Mouse (Mus musculus) ES-Bruce4 (cell line): ENCODE results near the gene Cdc42ep1. TPM values are rescaled to one million over a fixed set of nuclear protein-coding genes. Genes with fewer than 3 reads are reported as not detected.
"Not testable (repeated sequence)": the region's sequence is repeated elsewhere in the genome, so short reads cannot be mapped to it uniquely, and the experiment has no call there.

Experiments used
- H3K27ac ChIP-seq: 2 replicates; pipeline ENCODE4 v1.5.1; 2012; ENCODE audit warnings: low read length, inconsistent platforms; ENCODE audit not compliant: insufficient read depth
- H3K27me3 ChIP-seq: 2 replicates; pipeline ENCODE4 v1.6.1; 2012; ENCODE audit warnings: mild to moderate bottlenecking, low read length, inconsistent platforms; ENCODE audit not compliant: control insufficient read depth, poor library complexity, insufficient read depth, severe bottlenecking
- H3K36me3 ChIP-seq: 2 replicates; pipeline ENCODE4 v1.6.1; 2012; ENCODE audit warnings: inconsistent platforms, mild to moderate bottlenecking, low read length, moderate library complexity; ENCODE audit not compliant: control insufficient read depth, poor library complexity, insufficient read depth, severe bottlenecking
- H3K4me1 ChIP-seq: one replicate; pipeline ENCODE4 v1.8.1; 2011; ENCODE audit warnings: low read length; ENCODE audit not compliant: control insufficient read depth, insufficient read depth
- H3K4me3 ChIP-seq: 2 replicates; pipeline ENCODE4 v1.5.1; 2011; ENCODE audit warnings: low read depth, mild to moderate bottlenecking, low read length
- H3K9ac ChIP-seq: 2 replicates; pipeline ENCODE4 v1.6.1; 2012; ENCODE audit warnings: low read depth, mild to moderate bottlenecking, inconsistent platforms; ENCODE audit not compliant: poor library complexity, severe bottlenecking
- H3K9me3 ChIP-seq: replicated peaks from 2 replicates; pipeline ENCODE4 v1.6.1; 2012; ENCODE audit warnings: mild to moderate bottlenecking, low read length, inconsistent platforms; ENCODE audit not compliant: control insufficient read depth, poor library complexity, insufficient read depth, severe bottlenecking
- CTCF ChIP-seq: IDR thresholded peaks from one replicate; pipeline ENCODE4 v1.8.1; 2011; ENCODE audit warnings: low read depth, low read length
- EP300 ChIP-seq: IDR thresholded peaks from 2 replicates; pipeline ENCODE4 v1.6.1; 2011; ENCODE audit warnings: low read depth, low read length; ENCODE audit not compliant: insufficient read depth
- POLR2A ChIP-seq: IDR thresholded peaks from one replicate; pipeline ENCODE4 v1.8.1; 2011; ENCODE audit warnings: low read length; ENCODE audit not compliant: insufficient read depth
- polyA plus RNA-seq: library from polyadenylated mRNA; stranded (reverse); fragments of >200 nt; gene quantifications from 2 replicates; pipeline ENCODE4 v1.2.4, GENCODE M21; 2011; ENCODE audit warnings: low read depth; ENCODE audit not compliant: missing spikeins, insufficient read depth, insufficient read length

Gene Cdc42ep1
- polyA plus RNA-seq, 1 experiment = 9.2 TPM

- H3K4me3 ChIP-seq = peak overlapping the region; percentile 85
- 0 out of 2 replicates have a peak, but pooled peaks cover 5% of the 10 kb centered on the region for H3K27me3 ChIP-seq
- H3K9ac ChIP-seq = peak overlapping the region; percentile 82; the same call in 1 of the 2 replicates
- 0 out of 2 replicates have a peak overlapping the region, but pooled peaks have one; percentile 4 for H3K27ac ChIP-seq
- H3K9me3 ChIP-seq = no peaks in the 10 kb centered on the region
- TF ChIP-seq EP300 (no peak), CTCF (peak; percentile 30), POLR2A (no peak)
- H3K36me3 ChIP-seq = no peaks in the 10 kb centered on the region
- H3K4me1 ChIP-seq = peaks cover 7% of the 10 kb centered on the region
Observed at GRCm38 (mm10) chr15:78843581-78844469, 1.4 kb downstream of the Cdc42ep1 start.

GRCm38 (mm10) chr15:78844791-78845190 lies 2.4 kb downstream of the Cdc42ep1 start:
- Histone ChIP-seq H3K27ac (0 out of 2 replicates have a peak overlapping the region, but pooled peaks have one; percentile 4), H3K9me3 (no peaks in the 10 kb centered on the region), H3K4me1 (peaks cover 7% of the 10 kb centered on the region), H3K36me3 (no peaks in the 10 kb centered on the region), H3K4me3 (no peak overlapping the region), H3K27me3 (0 out of 2 replicates have a peak, but pooled peaks cover 5% of the 10 kb centered on the region), H3K9ac (no peak overlapping the region)
- TF ChIP-seq POLR2A (no peak), EP300 (peak; percentile 54; the same call in 1 of the 2 replicates), CTCF (no peak)

DNA sequence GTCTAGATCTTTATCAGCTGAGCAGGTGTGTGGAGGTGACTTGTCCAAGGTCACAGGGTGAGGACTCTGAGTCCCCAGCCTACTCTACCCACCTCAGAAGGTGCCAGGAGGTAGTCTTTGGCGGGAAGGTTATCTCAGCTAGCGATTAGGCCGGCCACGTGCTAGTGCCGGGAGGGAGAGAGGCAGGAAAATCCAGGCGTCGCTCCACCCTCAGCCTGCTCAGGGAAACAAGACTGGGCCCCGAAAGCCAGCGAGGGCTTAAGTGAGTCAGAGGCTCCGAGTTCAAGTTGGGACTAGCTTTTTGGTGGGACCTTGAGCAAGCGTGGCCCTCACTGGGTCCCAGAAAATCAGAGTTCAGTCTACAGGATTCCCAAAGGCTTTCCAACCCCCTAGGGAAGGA lies 2.9 kb downstream of the Cdc42ep1 start:
- Histone ChIP-seq H3K4me3 (no peak overlapping the region), H3K36me3 (no peaks in the 10 kb centered on the region), H3K27ac (peak overlapping the region; percentile 36), H3K9ac (peak overlapping the region; percentile 37), H3K9me3 (no peaks in the 10 kb centered on the region), H3K4me1 (peaks cover 7% of the 10 kb centered on the region), H3K27me3 (0 out of 2 replicates have a peak, but pooled peaks cover 5% of the 10 kb centered on the region)
- no peak; the same call in 1 of the 2 replicates for TF ChIP-seq EP300
- no peak for TF ChIP-seq POLR2A
- TF ChIP-seq CTCF = no peak

GRCm38 (mm10) chr15:78845867-78846266 lies 3.4 kb downstream of the Cdc42ep1 start:
- Histone ChIP-seq H3K9me3 (no peaks in the 10 kb centered on the region), H3K4me1 (peaks cover 8% of the 10 kb centered on the region), H3K36me3 (no peaks in the 10 kb centered on the region), H3K4me3 (no peak overlapping the region), H3K27ac (peak overlapping the region; percentile 36), H3K9ac (peak overlapping the region; percentile 37), H3K27me3 (0 out of 2 replicates have a peak, but pooled peaks cover 5% of the 10 kb centered on the region)
- TF ChIP-seq EP300 (no peak), POLR2A (no peak), CTCF (no peak)

DNA sequence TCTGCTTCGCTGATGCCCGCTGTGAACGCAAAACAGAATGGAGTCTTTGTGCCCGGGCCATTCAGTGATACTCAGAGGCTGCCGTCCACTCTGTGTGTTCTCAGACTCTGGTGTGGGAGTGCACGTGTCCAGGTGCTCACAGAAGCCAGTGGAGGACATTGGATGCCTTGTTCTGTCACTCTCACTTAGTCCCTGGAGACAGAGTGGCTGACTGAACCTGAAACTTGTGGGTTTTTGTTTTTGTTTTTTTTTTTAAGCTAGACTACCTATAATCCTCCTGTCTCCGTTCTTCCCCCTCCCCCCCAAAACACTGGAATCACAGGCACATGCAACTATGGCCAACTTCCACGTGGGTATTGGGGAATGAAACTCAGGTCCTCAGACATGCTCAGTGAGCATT lies 3.9 kb downstream of the Cdc42ep1 start:
- 0 out of 2 replicates have a peak, but pooled peaks cover 5% of the 10 kb centered on the region for H3K27me3 ChIP-seq
- no peak for TF ChIP-seq EP300
- no peak for TF ChIP-seq POLR2A
- no peak for TF ChIP-seq CTCF
- no peaks in the 10 kb centered on the region for H3K9me3 ChIP-seq
- H3K27ac ChIP-seq = no peak overlapping the region
- H3K4me1 ChIP-seq = peaks cover 10% of the 10 kb centered on the region
- no peaks in the 10 kb centered on the region for H3K36me3 ChIP-seq
- H3K9ac ChIP-seq = no peak overlapping the region
- no peak overlapping the region for H3K4me3 ChIP-seq

DNA sequence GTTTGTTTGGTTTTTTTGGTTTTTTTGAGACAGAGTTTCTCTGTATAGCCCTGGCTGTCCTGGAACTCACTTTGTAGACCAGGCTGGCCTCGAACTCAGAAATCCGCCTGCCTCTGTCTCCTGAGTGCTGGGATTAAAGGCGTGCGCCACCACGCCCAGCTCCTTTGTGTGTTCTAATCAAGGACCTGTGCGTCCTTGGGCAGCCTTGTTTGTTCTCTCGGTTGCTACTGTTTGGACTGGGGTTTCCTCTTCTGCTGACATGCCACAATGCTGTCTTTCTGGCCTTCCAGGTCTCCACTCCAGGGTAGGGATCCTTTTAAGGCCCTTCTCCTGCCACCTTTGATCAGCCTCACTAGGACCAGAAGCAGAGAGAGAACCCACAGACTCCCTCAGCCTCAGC lies 4.4 kb downstream of the Cdc42ep1 start:
- H3K4me1 ChIP-seq = peaks cover 10% of the 10 kb centered on the region
- H3K4me3 ChIP-seq, H3K27me3 ChIP-seq, H3K9ac ChIP-seq, H3K27ac ChIP-seq, H3K36me3 ChIP-seq, H3K9me3 ChIP-seq: not testable (repeated sequence)
